Mouse (Mus musculus) limb, embryonic 14.5 days (tissue): ENCODE data around the gene Olfr1420. TPM values are rescaled to one million over a fixed set of nuclear protein-coding genes. Genes with fewer than 3 reads are reported as not detected.
A peak's percentile ranks its signal among the peaks of the same experiment; 100 is the strongest.
"Not testable (repeated sequence)": the region's sequence is repeated elsewhere in the genome, so short reads cannot be mapped to it uniquely, and the experiment has no call there.

Experiments
- ATAC-seq: fragments of 200-750 bp; cut with Nextera tagmentation; 2 replicates; pipeline ENCODE4 v1.8.0; 2017; ENCODE audit warnings: low read depth, moderate number of reproducible peaks, moderate TSS enrichment; ENCODE audit not compliant: low FRiP score
- DNase-seq: peaks from one replicate; pipeline ENCODE4 v3.0.0-alpha.2; 2015; ENCODE audit warnings: low spot score
- H3K27ac ChIP-seq: fragments of 300-500 bp; sonication (generic); replicated peaks from 2 replicates; pipeline ENCODE4 v1.5.1; 2014; ENCODE audit warnings: low read depth, mild to moderate bottlenecking, low read length, moderate library complexity, mixed read lengths
- H3K27me3 ChIP-seq: fragments of 300-500 bp; sonication (generic); 2 replicates; pipeline ENCODE4 v1.6.1; 2014; ENCODE audit warnings: low read length, mixed read lengths; ENCODE audit not compliant: control insufficient read depth, insufficient read depth
- H3K36me3 ChIP-seq: fragments of 300-500 bp; sonication (generic); 2 replicates; pipeline ENCODE4 v1.6.1; 2014; ENCODE audit warnings: mild to moderate bottlenecking, low read length, moderate library complexity, mixed read lengths; ENCODE audit not compliant: control insufficient read depth, insufficient read depth
- H3K4me1 ChIP-seq: fragments of 300-500 bp; sonication (generic); 2 replicates; pipeline ENCODE4 v1.6.1; 2014; ENCODE audit warnings: antibody characterized with exemption, low read length, mixed read lengths; ENCODE audit not compliant: control insufficient read depth, insufficient read depth
- H3K4me2 ChIP-seq: fragments of 300-500 bp; sonication (generic); replicated peaks from 2 replicates; pipeline ENCODE4 v1.6.1; 2014; ENCODE audit warnings: low read depth, mild to moderate bottlenecking, low read length, moderate library complexity; ENCODE audit not compliant: severe bottlenecking
- H3K4me3 ChIP-seq: fragments of 300-500 bp; sonication (generic); replicated peaks from 2 replicates; pipeline ENCODE4 v1.5.1; 2014; ENCODE audit warnings: low read length
- H3K9ac ChIP-seq: fragments of 300-500 bp; sonication (generic); 2 replicates; pipeline ENCODE4 v1.6.1; 2014; ENCODE audit warnings: mild to moderate bottlenecking, low read depth, low read length, moderate library complexity; ENCODE audit not compliant: severe bottlenecking
- H3K9me3 ChIP-seq: fragments of 300-500 bp; sonication (generic); 2 replicates; pipeline ENCODE4 v1.6.1; 2016; ENCODE audit warnings: low read length; ENCODE audit not compliant: control insufficient read depth
- POLR2A ChIP-seq: fragments of 200-500 bp; IDR thresholded peaks from 2 replicates; pipeline ENCODE4 v1.8.0; 2012; ENCODE audit warnings: inconsistent platforms, mild to moderate bottlenecking, moderate library complexity, borderline replicate concordance; ENCODE audit not compliant: insufficient read depth, insufficient read length; ENCODE audit errors: extremely low read depth
- WGBS: fragments of 180-500 bp; shearing (Covaris S2); extraction: QIAGEN DNeasy Blood & Tissue Kit; methylation state at CpG from one replicate; pipeline ENCODE4 v1.1.7; 2014; 5-methylcytosine and 5-hydroxymethylcytosine counted together
- polyA plus RNA-seq, 2 experiments: library from polyadenylated mRNA; depleted of rRNA in 1 of 2; stranded (reverse) in 1 of 2; unstranded in 1 of 2; fragments of >200 nt; fragmentation: Nextera tagmentation in 1 of 2; extraction: Ambion mirVana in 1 of 2; gene quantifications; 2 replicates each; pipeline versions ENCODE4 v1.2.1 to v1.2.3; 2012 to 2014

Gene Olfr1420
- polyA plus RNA-seq, 2 experiments = not detected

- 91% methylated on average over 1 of the region's 1 CpGs for WGBS
- no peak for ATAC-seq
Measured at GRCm38 (mm10) chr19:11860966-11861365, 25.4 kb upstream of the Olfr1420 start, which contains the start of gene Olfr1418. Olfr1418 (minus strand) TSS chr19:11861066.

DNA sequence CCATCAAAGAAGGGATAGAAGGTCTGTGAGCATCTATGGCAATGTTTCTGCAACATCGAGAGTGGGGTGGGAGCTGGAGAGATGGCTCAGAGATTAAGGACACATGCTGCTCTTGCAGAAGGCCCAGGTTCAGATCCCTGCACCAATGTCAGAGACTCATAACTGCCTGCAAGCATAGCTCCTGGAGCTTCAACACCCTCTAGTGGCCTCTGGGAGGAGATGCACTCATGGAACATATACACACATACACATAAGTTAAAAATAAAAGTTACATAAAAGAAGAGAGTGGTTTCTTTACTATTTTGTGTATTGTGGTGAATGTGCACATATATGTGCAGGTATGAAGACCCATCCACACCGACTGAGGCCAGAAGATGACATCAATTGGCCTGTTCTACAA, 18.5 kb upstream of the Olfr1420 start:
- H3K27ac ChIP-seq = no peak overlapping the region
- DNase-seq (no peak), ATAC-seq (no peak)
- no peaks in the 10 kb centered on the region for H3K4me1 ChIP-seq
- no peaks in the 10 kb centered on the region for H3K27me3 ChIP-seq
- no peak overlapping the region for H3K9ac ChIP-seq
- 72% methylated on average over 2 of the region's 2 CpGs for WGBS
- no peak overlapping the region for H3K4me3 ChIP-seq
- H3K4me2 ChIP-seq = no peak overlapping the region
- no peak for TF ChIP-seq POLR2A
- no peaks in the 10 kb centered on the region for H3K9me3 ChIP-seq
- H3K36me3 ChIP-seq = no peaks in the 10 kb centered on the region

More at GRCm38 (mm10) chr19:11860966-11861365, 25.4 kb upstream of the Olfr1420 start, which contains the start of gene Olfr1418:
- no peak within 1 kb of the TSS for H3K4me3 ChIP-seq
- no peaks in the 10 kb centered on the region for H3K36me3 ChIP-seq
- no peaks in the 10 kb centered on the region for H3K27me3 ChIP-seq
- no peak within 1 kb of the TSS for H3K9ac ChIP-seq
- H3K4me2 ChIP-seq = no peak within 1 kb of the TSS
- no peak within 1 kb of the TSS for H3K27ac ChIP-seq
- no peaks in the 10 kb centered on the region for H3K9me3 ChIP-seq
- no peak for TF ChIP-seq POLR2A
- no peak for DNase-seq
- no peaks in the 10 kb centered on the region for H3K4me1 ChIP-seq

DNA sequence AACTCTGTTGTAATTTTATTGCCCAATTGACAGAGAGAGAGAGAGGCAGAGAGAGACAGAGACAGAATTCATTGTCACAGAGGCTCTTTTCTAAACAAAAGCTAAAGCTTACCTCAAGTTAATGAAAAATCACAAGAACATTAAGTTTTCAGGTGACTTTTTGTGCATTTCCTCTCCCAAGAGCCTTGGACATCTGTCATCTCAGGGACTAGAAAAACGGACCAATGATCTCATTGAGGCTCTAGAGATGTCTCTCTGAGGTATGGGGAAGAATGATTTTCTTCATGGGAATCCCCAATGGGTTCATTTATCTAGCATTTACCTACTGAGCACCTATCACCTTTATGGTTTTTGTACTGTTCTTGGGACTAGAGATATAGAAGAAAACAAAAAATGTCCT, 11.4 kb upstream of the Olfr1420 start, which contains the start of gene Olfr1419:
TSS of gene Olfr1419 (minus strand) at position 101 of the 400 bp plus-strand sequence.
- no peak within 1 kb of the TSS for H3K9ac ChIP-seq
- no peak within 1 kb of the TSS for H3K4me3 ChIP-seq
- DNase-seq (no peak), ATAC-seq (no peak)
- WGBS = 49% methylated on average over 1 of the region's 1 CpGs
- H3K4me2 ChIP-seq = no peak within 1 kb of the TSS
- H3K36me3 ChIP-seq = no peaks in the 10 kb centered on the region
- no peaks in the 10 kb centered on the region for H3K4me1 ChIP-seq
- TF ChIP-seq POLR2A = no peak
- H3K27me3 ChIP-seq = no peaks in the 10 kb centered on the region
- H3K9me3 ChIP-seq = no peaks in the 10 kb centered on the region
- H3K27ac ChIP-seq = no peak within 1 kb of the TSS

- not testable (repeated sequence) for ATAC-seq, H3K4me3 ChIP-seq, H3K36me3 ChIP-seq, H3K9ac ChIP-seq, H3K27ac ChIP-seq, H3K4me2 ChIP-seq, DNase-seq, H3K27me3 ChIP-seq, H3K4me1 ChIP-seq, H3K9me3 ChIP-seq
- 55% methylated on average over 22 of the region's 22 CpGs for WGBS
Measured at GRCm38 (mm10) chr19:11878404-11878803, 8.0 kb upstream of the Olfr1420 start.

DNA sequence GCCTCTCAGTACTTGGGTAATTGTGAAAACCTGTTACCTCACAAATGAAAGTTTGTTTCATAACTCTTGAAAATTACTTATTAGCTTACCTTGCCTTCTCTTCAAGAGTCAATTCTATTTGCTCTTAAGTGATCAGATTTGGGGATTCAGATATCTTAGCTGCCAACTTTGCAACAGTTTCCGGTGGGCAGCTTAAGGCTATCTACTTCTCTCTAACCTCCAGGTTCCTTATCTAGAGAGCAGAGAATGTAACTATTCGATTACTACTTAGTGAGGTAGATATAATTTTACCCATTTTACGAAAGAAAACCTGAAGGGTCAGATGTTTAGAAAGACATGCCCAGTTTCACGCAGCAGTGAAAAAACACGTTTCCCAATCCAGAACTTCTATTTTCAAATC, 24.7 kb downstream of the Olfr1420 start:
- TF ChIP-seq POLR2A = no peak
- DNase-seq (no peak), ATAC-seq (no peak)
- no peaks in the 10 kb centered on the region for H3K9me3 ChIP-seq
- H3K36me3 ChIP-seq = peaks cover 11% of the 10 kb centered on the region; the same call in 1 of the 2 replicates
- H3K9ac ChIP-seq = no peak overlapping the region
- no peak overlapping the region for H3K27ac ChIP-seq
- WGBS = 92% methylated on average over 5 of the region's 5 CpGs
- H3K4me1 ChIP-seq = peaks cover 9% of the 10 kb centered on the region
- H3K4me2 ChIP-seq = peak overlapping the region; percentile 77
- H3K27me3 ChIP-seq = no peaks in the 10 kb centered on the region
- peak overlapping the region; percentile 82 for H3K4me3 ChIP-seq

DNA sequence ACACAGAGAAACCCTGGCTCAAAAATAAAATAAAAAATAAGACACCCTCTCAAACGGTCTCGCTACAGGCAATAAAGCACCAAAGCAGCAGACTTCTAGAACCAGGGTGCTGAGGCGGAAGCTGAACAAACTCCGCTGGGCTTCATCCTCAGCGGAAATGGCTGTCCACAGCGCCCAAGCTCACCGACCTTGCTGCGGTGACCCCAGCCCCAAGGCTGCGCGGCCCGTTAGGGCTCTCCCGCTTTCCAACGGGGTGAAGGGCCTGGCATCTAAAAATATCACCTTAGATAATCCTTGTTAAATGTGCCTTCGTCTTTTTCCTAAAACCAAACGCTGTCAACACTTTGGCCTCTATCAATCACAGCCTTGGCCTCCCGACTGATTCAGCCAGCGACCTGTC, 25.2 kb downstream of the Olfr1420 start:
- Histone ChIP-seq H3K9me3 (no peaks in the 10 kb centered on the region), H3K36me3 (peaks cover 16% of the 10 kb centered on the region; the same call in 1 of the 2 replicates), H3K27ac (peak overlapping the region; percentile 90), H3K9ac (peak overlapping the region; percentile 85), H3K27me3 (no peaks in the 10 kb centered on the region), H3K4me2 (peak overlapping the region; percentile 77), H3K4me1 (peaks cover 9% of the 10 kb centered on the region), H3K4me3 (peak overlapping the region; percentile 82)
- ATAC-seq = peak; percentile 17
- no peak for TF ChIP-seq POLR2A
- DNase-seq = no peak
- WGBS = 3% methylated on average over 17 of the region's 17 CpGs
